Mouse (Mus musculus) granulocyte monocyte progenitor cell, adult 5-6 weeks (primary cell): ENCODE measurements at regions not wholly inside any gene's neighbourhood (a gene's known extent, or its start where the extent isn't known, plus 50 kb on each side); places are given as distances from the start of the nearest gene placed in this dataset.
A peak's percentile ranks its signal among the peaks of the same experiment; 100 is the strongest.

ENCODE experiments used
- ATAC-seq: replicated peaks from 2 replicates; pipeline ENCODE4 v1.8.0; 2016; ENCODE audit warnings: mild to moderate bottlenecking, moderate TSS enrichment, inconsistent platforms; ENCODE audit not compliant: poor library complexity, severe bottlenecking

DNA sequence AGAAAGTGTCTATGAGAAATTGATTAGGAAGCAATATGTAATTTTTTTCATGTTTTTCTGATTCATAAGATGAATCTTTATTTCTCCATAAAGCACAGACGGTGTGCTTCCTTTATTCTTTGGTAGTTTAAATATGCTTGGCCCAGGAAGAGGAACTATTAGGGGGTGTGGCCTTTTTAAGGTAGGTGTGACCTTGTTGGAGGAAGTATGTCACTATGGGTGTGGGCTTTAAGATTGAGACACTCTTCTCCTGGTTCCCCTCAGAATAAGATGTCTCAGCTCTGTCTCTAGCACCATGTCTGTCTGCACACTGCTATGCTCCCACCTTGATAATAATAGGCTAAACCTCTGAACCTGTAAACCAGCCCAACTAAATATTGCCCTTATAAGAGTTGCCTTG, 54.8 kb upstream of the Ccdc88a start:
- peak; percentile 94 for ATAC-seq

DNA sequence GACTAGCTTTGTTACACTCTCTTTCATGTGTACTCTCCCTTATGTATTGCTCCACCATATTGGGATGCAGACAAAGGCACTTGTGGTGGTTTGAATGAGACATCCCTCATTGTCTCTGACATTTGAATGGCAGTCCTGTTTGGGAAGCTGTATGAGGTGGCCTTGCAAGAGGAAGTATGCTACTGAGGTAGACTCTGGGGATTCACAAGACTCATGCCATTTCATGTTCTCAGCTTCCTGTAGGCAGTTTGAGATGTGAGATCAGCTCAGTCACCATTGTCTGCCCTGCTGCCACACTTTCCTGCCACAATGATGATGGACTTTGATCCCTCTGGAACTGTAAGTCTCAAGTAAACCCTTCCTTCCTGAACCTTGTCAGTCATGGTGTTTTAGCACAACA, 62.9 kb upstream of the Ccdc88a start:
- ATAC-seq = no peak

DNA sequence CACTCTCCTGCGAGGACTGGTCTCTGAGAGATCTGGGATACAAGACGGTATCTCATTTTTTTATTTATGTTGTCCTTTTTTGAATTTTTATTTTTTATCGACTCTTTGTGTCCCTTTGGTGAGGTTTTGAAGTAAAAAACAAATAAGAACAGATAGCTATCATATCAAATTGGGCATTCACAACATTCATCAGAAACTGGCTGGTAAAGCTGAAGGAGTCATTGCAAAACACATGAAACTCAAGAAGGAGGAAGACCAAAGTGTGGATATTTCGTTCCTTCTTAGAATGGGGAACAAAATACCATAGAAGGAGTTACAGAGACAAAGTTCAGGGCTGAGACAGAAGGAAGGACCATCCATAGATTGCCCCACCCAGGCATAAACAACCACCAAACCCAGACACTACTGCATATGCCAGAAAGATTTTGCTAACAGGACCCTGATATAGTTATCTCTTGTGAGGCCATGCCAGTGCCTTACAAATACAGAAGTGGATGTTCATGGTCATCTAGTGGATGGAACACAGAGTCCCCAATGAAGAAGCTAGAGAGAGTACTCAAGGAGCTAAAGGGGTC, 60.9 kb upstream of the Cfap36 start:
- peak; percentile 62 for ATAC-seq

DNA sequence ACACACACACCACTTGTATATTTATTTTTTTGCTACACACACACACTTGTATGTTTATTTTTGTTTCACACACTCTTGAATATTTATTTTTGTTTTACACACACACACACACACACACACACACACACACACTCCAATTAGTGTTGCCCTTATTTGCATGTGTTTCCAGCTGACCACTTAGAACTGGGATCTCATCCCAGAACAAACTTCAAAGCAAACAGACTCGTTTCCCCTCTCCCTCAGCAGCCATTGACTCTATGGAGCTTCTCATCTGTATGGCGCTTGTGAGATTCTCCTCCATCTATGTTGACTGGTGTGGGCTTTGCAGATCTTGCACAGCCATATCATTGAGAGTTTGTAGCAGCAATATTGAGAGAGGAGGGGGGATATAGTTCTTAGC, 53.3 kb upstream of the Cfap36 start:
- no peak for ATAC-seq
